Mouse (Mus musculus) liver, embryonic 14.5 days (tissue): ENCODE data around the gene Pum3. TPM values are rescaled to one million over a fixed set of nuclear protein-coding genes. Genes with fewer than 3 reads are reported as not detected.

Source experiments
- ATAC-seq: fragments of 200-750 bp; cut with Nextera tagmentation; 2 replicates; pipeline ENCODE4 v1.8.0; 2017; ENCODE audit warnings: moderate number of reproducible peaks, mild to moderate bottlenecking, moderate library complexity; ENCODE audit not compliant: insufficient read depth
- DNase-seq, 3 experiments: peaks; one replicate each; pipeline ENCODE4 v3.0.0-alpha.2; 2012 to 2013; ENCODE audit warnings: low read depth in 3 of 3, low spot score in 3 of 3
- H3K27ac ChIP-seq: fragments of 300-500 bp; sonication (generic); 2 replicates; pipeline ENCODE4 v1.5.1; 2014; ENCODE audit warnings: moderate library complexity, mild to moderate bottlenecking, control low read depth, inconsistent platforms
- H3K27me3 ChIP-seq: fragments of 300-500 bp; sonication (generic); 2 replicates; pipeline ENCODE4 v1.6.1; 2014; ENCODE audit warnings: mild to moderate bottlenecking, low read length, moderate library complexity; ENCODE audit not compliant: control insufficient read depth, insufficient read depth
- H3K36me3 ChIP-seq: fragments of 300-500 bp; sonication (generic); replicated peaks from 2 replicates; pipeline ENCODE4 v1.6.1; 2014; ENCODE audit warnings: low read depth; ENCODE audit not compliant: control insufficient read depth, insufficient read depth
- H3K4me1 ChIP-seq, 2 experiments: fragments of 200-500 bp in 1 of 2; fragments of 300-500 bp in 1 of 2; sonication (generic) in 1 of 2; replicated peaks; 2 replicates each; pipeline ENCODE4 v1.6.1; 2012 to 2014; ENCODE audit warnings: antibody characterized with exemption in 1 of 2, inconsistent platforms in 1 of 2, low read length in 1 of 2; ENCODE audit not compliant: control insufficient read depth in 2 of 2, insufficient read depth in 2 of 2
- H3K4me2 ChIP-seq: fragments of 300-500 bp; sonication (generic); 2 replicates; pipeline ENCODE4 v1.6.1; 2014; ENCODE audit warnings: low read depth, mild to moderate bottlenecking, control low read depth, moderate library complexity
- H3K4me3 ChIP-seq, 2 experiments: fragments of 200-500 bp in 1 of 2; fragments of 300-500 bp in 1 of 2; sonication (generic) in 1 of 2; 2 replicates each; pipeline ENCODE4 v1.5.1; 2012 to 2014; ENCODE audit warnings: low read depth in 2 of 2, low read length in 2 of 2, mild to moderate bottlenecking in 2 of 2, control low read depth in 1 of 2, inconsistent platforms in 1 of 2, moderate library complexity in 1 of 2; ENCODE audit not compliant: insufficient read depth in 1 of 2
- H3K9ac ChIP-seq: fragments of 300-500 bp; sonication (generic); replicated peaks from 2 replicates; pipeline ENCODE4 v1.6.1; 2014; ENCODE audit warnings: mild to moderate bottlenecking, control low read depth, moderate library complexity
- H3K9me3 ChIP-seq: fragments of 300-500 bp; sonication (generic); 2 replicates; pipeline ENCODE4 v1.6.1; 2016; ENCODE audit warnings: low read length, mixed read lengths; ENCODE audit not compliant: control insufficient read depth
- CTCF ChIP-seq: IDR thresholded peaks from 2 replicates; pipeline ENCODE4 v1.5.1; 2016; ENCODE audit warnings: antibody characterized with exemption, low read depth, control low read depth
- EP300 ChIP-seq: IDR thresholded peaks from 2 replicates; pipeline ENCODE4 v1.6.1; 2016; ENCODE audit warnings: antibody characterized with exemption, low read depth
- WGBS: fragments of 180-500 bp; shearing (Covaris S2); extraction: QIAGEN DNeasy Blood & Tissue Kit; methylation state at CpG from one replicate; pipeline ENCODE4 v1.1.7; 2014; ENCODE audit not compliant: insufficient replicate concordance; 5-methylcytosine and 5-hydroxymethylcytosine counted together
- polyA plus RNA-seq, 2 experiments: library from polyadenylated mRNA; depleted of rRNA in 1 of 2; stranded (reverse) in 1 of 2; unstranded in 1 of 2; fragments of >200 nt; fragmentation: Nextera tagmentation in 1 of 2; extraction: Ambion mirVana in 1 of 2; gene quantifications; 2 replicates each; pipeline versions ENCODE4 v1.2.1 to v1.2.3; 2012 to 2014

Pum3 gene
- polyA plus RNA-seq, 2 experiments: 14.0 to 41.4 TPM

DNA sequence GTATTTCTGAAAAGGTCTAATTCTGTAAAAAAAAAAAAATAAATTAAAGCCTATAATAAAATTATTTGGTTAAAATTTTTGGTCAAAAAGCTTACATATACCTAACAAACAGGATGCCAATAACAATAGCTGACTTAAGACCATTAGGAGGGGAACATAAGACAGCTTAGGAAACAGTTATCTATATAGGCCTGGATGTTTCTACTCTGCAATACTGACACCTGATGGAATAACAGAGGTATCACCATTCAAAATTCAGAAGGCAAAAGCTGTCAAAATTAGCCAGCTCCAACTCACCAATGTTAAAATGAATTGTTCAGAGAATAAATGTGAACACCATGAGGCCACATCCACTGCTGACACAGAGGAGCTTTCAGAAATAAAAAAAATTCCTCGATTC, 3.2 kb downstream of the Pum3 start:
- no peaks in the 10 kb centered on the region for H3K27me3 ChIP-seq
- no peak overlapping the region for H3K9ac ChIP-seq
- no peak for ATAC-seq
- H3K9me3 ChIP-seq: no peaks in the 10 kb centered on the region
- no peak overlapping the region for H3K27ac ChIP-seq
- no peak overlapping the region for H3K4me3 ChIP-seq
- peaks cover 3 to 12% of the 10 kb centered on the region in 2 experiments for H3K4me1 ChIP-seq
- WGBS: 47% methylated on average over 1 of the region's 1 CpGs
- no peak for TF ChIP-seq EP300
- TF ChIP-seq CTCF: 0 out of 2 replicates have a peak, but pooled peaks have one; percentile 9
- DNase-seq: no peak
- no peak overlapping the region for H3K4me2 ChIP-seq
- peaks cover 23% of the 10 kb centered on the region for H3K36me3 ChIP-seq

DNA sequence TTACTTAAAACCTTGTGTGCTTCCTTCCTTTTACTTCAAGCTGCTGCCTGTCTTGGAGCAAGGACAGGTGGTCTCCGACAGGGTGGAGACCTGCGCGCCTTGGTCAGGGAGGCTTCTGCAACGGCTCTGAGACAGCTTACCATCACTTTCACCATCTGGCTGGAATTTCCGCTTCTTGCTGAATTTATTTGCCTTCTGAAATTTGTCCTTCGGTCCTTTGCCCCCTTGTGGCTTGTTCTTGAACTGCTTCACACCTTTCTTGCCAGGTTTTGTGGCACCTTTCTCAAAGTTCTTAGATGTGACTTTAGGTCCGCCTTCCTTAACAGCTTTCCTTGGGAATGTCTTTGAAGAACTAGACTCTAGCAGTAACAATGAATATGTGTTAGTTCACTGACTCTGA, 4.0 kb downstream of the Pum3 start:
- Histone ChIP-seq H3K9ac (no peak overlapping the region), H3K27ac (no peak overlapping the region), H3K4me3 (no peak overlapping the region), H3K4me1 (peaks cover 0 to 6% of the 10 kb centered on the region in 2 experiments; a peak in 3 of 4 replicates), H3K4me2 (no peak overlapping the region), H3K36me3 (peaks cover 25% of the 10 kb centered on the region), H3K27me3 (no peaks in the 10 kb centered on the region), H3K9me3 (no peaks in the 10 kb centered on the region)
- no peak for DNase-seq
- ATAC-seq: no peak
- TF ChIP-seq CTCF: peak; percentile 47
- no peak for TF ChIP-seq EP300
- WGBS: 79% methylated on average over 7 of the region's 7 CpGs

DNA sequence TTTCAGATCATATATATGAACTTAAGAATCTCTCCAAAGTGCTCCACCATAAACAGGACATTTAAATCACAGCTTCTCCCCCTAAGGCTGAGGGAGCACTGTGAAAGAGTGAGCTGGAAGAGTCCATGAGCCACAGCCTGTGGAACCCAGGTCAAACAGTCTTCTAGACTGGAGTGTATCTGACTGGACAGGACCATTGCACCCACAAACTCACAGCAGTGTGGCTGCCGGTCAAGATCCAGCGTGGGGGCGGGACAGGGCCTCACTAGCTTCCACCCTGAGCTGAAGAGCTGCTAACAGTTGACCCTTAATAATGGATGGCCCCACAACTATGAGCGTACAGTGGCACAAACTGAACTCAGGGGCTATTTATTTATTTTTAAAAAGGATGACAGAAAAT, 12.2 kb downstream of the Pum3 start:
- DNase-seq: no peak
- H3K9me3 ChIP-seq: no peaks in the 10 kb centered on the region
- no peak overlapping the region for H3K4me3 ChIP-seq
- H3K9ac ChIP-seq: no peak overlapping the region
- H3K27me3 ChIP-seq: no peaks in the 10 kb centered on the region
- H3K4me2 ChIP-seq: no peak overlapping the region
- peaks cover 35% of the 10 kb centered on the region for H3K36me3 ChIP-seq
- H3K27ac ChIP-seq: no peak overlapping the region
- TF ChIP-seq CTCF (no peak), EP300 (no peak)
- H3K4me1 ChIP-seq: no peaks in the 10 kb centered on the region
- ATAC-seq: no peak
- 73% methylated on average over 4 of the region's 4 CpGs for WGBS

DNA sequence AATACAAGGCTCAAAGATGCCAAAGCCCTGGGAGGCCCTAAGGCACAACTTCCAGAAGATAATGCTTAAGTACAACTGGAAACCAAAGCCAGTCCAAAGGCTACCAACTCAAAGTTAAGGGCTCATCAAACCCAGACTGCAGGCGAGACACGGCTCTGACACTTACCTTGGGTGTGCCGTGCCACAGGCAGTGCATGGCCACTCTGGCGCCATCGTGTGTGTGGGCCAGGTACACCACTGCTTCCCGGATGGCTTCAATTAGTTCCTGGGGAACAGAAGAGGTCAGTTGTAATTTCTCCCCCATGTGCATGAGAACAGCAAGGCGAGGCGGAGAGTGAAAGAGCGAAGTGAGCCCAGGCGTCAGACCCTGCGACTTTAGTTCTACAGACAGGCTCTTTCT, 13.1 kb downstream of the Pum3 start:
- WGBS: 62% methylated on average over 11 of the region's 11 CpGs
- no peak for ATAC-seq
- H3K4me3 ChIP-seq: no peak overlapping the region

DNA sequence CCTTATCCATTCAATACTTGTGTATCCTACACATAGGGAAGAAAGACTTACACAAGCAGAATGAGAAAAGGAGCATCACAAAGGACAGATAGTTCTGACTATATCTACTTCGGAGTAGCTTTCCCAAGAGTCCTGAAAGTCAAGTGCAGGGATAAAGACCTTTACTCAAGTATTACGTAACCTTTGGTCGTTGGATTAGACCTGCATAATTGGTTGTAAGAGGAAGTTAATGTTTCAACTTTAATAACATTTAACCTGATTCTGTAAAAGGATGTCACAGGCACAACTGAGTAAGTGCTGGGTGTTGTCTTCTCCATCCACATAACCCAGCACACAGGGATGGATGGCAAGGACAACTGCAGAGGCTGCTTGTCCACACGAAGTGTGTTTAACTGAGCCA, 18.3 kb downstream of the Pum3 start:
- Histone ChIP-seq H3K9me3 (no peaks in the 10 kb centered on the region), H3K27me3 (no peaks in the 10 kb centered on the region), H3K27ac (no peak overlapping the region), H3K4me1 (no peaks in the 10 kb centered on the region), H3K9ac (no peak overlapping the region), H3K4me2 (no peak overlapping the region), H3K36me3 (peaks cover 32% of the 10 kb centered on the region), H3K4me3 (no peak overlapping the region)
- ATAC-seq (no peak), DNase-seq (no peak)
- TF ChIP-seq CTCF (no peak), EP300 (no peak)
- WGBS: 73% methylated on average over 4 of the region's 4 CpGs

More for the DNA sequence above, 13.1 kb downstream of the Pum3 start:
- no peak overlapping the region for H3K4me2 ChIP-seq
- H3K27me3 ChIP-seq: no peaks in the 10 kb centered on the region
- no peak overlapping the region for H3K27ac ChIP-seq
- no peaks in the 10 kb centered on the region for H3K4me1 ChIP-seq
- peaks cover 36% of the 10 kb centered on the region for H3K36me3 ChIP-seq
- H3K9ac ChIP-seq: no peak overlapping the region
- TF ChIP-seq EP300: no peak
- peak; percentile 77 for TF ChIP-seq CTCF
- no peak for DNase-seq
- H3K9me3 ChIP-seq: no peaks in the 10 kb centered on the region

DNA sequence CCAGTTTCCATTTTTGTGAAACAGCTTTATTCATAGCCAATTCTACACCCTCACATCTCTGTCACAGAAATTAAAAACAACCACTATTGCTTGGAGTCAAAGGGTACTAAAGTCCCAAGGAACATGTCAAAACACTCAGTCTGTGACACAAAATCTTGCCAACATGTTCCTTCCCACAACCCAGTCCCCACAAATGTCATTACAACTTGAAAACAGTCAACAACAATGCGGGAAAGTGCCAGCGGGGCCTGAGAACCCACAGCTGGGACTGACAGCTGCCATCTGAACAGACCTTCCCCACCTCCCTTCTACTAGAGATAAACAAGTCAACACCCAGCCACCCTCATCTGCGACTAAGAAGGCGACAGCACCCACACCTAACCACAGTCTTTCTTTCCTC, 18.9 kb downstream of the Pum3 start:
- Histone ChIP-seq H3K9ac (no peak overlapping the region), H3K27ac (no peak overlapping the region), H3K27me3 (no peaks in the 10 kb centered on the region), H3K4me3 (no peak overlapping the region), H3K36me3 (peaks cover 27% of the 10 kb centered on the region), H3K9me3 (no peaks in the 10 kb centered on the region), H3K4me2 (no peak overlapping the region), H3K4me1 (no peaks in the 10 kb centered on the region)
- TF ChIP-seq CTCF (no peak), EP300 (no peak)
- ATAC-seq: no peak
- 55% methylated on average over 4 of the region's 4 CpGs for WGBS
- no peak for DNase-seq
